Mouse (Mus musculus) intestine, postnatal 0 days (tissue): ENCODE results near the gene Lsm12. TPM values are rescaled to one million over a fixed set of nuclear protein-coding genes. Genes with fewer than 3 reads are reported as not detected.

Experiments
- ATAC-seq: fragments of 200-750 bp; cut with Nextera tagmentation; 2 replicates; pipeline ENCODE4 v1.8.0; 2017; ENCODE audit warnings: mild to moderate bottlenecking, moderate TSS enrichment, moderate library complexity
- H3K27ac ChIP-seq: fragments of 300-500 bp; sonication (generic); 2 replicates; pipeline ENCODE4 v1.5.1; 2014; ENCODE audit warnings: mild to moderate bottlenecking, low read depth, low read length, moderate library complexity
- H3K27me3 ChIP-seq: fragments of 300-500 bp; sonication (generic); replicated peaks from 2 replicates; pipeline ENCODE4 v1.6.1; 2014; ENCODE audit warnings: low read length, mixed read lengths; ENCODE audit not compliant: control insufficient read depth, insufficient read depth
- H3K36me3 ChIP-seq: fragments of 300-500 bp; sonication (generic); 2 replicates; pipeline ENCODE4 v1.6.1; 2014; ENCODE audit warnings: mild to moderate bottlenecking, moderate library complexity; ENCODE audit not compliant: control insufficient read depth, insufficient read depth
- H3K4me1 ChIP-seq: fragments of 300-500 bp; sonication (generic); replicated peaks from 2 replicates; pipeline ENCODE4 v1.6.1; 2014; ENCODE audit warnings: antibody characterized with exemption, low read length, mixed read lengths; ENCODE audit not compliant: control insufficient read depth, insufficient read depth
- H3K4me2 ChIP-seq: fragments of 300-500 bp; sonication (generic); replicated peaks from 2 replicates; pipeline ENCODE4 v1.6.1; 2014; ENCODE audit warnings: low read depth, mild to moderate bottlenecking, moderate library complexity
- H3K4me3 ChIP-seq: fragments of 300-500 bp; sonication (generic); 2 replicates; pipeline ENCODE4 v1.5.1; 2014; ENCODE audit warnings: low read depth, low read length
- H3K9ac ChIP-seq: fragments of 300-500 bp; sonication (generic); 2 replicates; pipeline ENCODE4 v1.6.1; 2014; ENCODE audit warnings: mild to moderate bottlenecking, low read depth, low read length
- H3K9me3 ChIP-seq: fragments of 300-500 bp; sonication (generic); 2 replicates; pipeline ENCODE4 v1.6.1; 2016; ENCODE audit warnings: mixed run types; ENCODE audit not compliant: control insufficient read depth
- CTCF ChIP-seq: sonication (generic); IDR thresholded peaks from 2 replicates; pipeline ENCODE4 v1.5.1; 2016; ENCODE audit warnings: low read depth, mild to moderate bottlenecking, control low read depth, antibody characterized with exemption, moderate library complexity
- WGBS: fragments of 180-500 bp; shearing (Covaris S2); extraction: QIAGEN DNeasy Blood & Tissue Kit; methylation state at CpG from one replicate; pipeline ENCODE4 v1.1.7; 2014; 5-methylcytosine and 5-hydroxymethylcytosine counted together
- microRNA-seq: library from miRNA; unstranded; fragments of <30 nt; microRNA quantifications from one replicate; pipeline ENCODE4, GENCODE M21; 2016
- polyA plus RNA-seq: library from polyadenylated mRNA; unstranded; fragments of >200 nt; fragmentation: Nextera tagmentation; extraction: Ambion mirVana; gene quantifications from 2 replicates; pipeline ENCODE4 v1.2.1, GENCODE M21; 2015

Gene Lsm12
- polyA plus RNA-seq, 1 experiment from 2014 or later: 103 TPM

DNA sequence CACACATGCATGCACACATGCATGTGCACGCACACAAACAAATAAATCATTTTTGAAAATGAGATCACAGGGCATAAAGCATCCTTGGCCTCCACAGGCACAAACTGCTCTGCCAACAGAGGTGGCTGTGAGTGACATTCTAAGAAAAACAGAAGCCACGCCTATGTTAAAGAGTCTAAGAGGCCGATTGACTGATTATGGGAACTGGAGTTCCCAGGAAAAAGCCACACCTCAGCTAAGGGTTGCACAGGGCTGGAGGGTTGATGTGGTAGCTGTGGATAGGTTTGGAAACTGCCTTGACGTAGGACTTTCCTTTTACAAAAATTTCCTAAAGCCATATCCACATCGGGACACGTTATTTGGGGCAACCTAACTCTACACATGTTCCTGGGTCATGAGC, 67.7 kb downstream of the Lsm12 start:
- ATAC-seq: peak; percentile 31; the same call in 1 of the 2 replicates
- H3K4me3 ChIP-seq: no peak overlapping the region
- no peak for TF ChIP-seq CTCF
- H3K9me3 ChIP-seq: no peaks in the 10 kb centered on the region
- H3K4me2 ChIP-seq: no peak overlapping the region
- no peaks in the 10 kb centered on the region for H3K4me1 ChIP-seq
- no peak overlapping the region for H3K9ac ChIP-seq
- H3K27ac ChIP-seq: no peak overlapping the region
- H3K27me3 ChIP-seq: peaks cover 4% of the 10 kb centered on the region; the same call in 1 of the 2 replicates
- H3K36me3 ChIP-seq: no peaks in the 10 kb centered on the region
- WGBS: 57% methylated on average over 6 of the region's 6 CpGs

DNA sequence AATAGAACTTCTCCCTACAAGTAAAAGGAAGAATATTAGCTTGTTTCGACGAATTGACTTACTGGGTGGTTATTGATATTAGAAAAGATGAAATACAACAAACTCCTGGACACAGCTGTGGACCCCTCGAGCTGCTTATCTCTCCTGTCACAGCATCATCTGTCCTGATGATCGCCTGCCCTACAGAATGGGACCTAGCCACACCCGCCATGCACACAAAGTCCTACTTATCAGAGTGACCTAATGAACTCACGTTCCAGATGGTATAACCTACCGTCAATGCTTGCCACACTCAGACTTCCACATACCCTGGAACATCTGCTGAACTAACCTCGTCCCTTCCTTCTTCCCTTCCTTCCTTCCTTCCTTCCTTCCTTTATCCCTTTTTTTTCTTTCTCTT, 68.9 kb downstream of the Lsm12 start:
- 42% methylated on average over 8 of the region's 8 CpGs for WGBS
- H3K4me2 ChIP-seq: no peak overlapping the region
- no peak for TF ChIP-seq CTCF

More for the DNA sequence above, 68.9 kb downstream of the Lsm12 start:
- Histone ChIP-seq H3K27ac (no peak overlapping the region), H3K36me3 (no peaks in the 10 kb centered on the region), H3K27me3 (peaks cover 4% of the 10 kb centered on the region; the same call in 1 of the 2 replicates), H3K9me3 (no peaks in the 10 kb centered on the region), H3K4me3 (no peak overlapping the region), H3K9ac (no peak overlapping the region), H3K4me1 (no peaks in the 10 kb centered on the region)
- no peak for ATAC-seq

Small RNA genes lying within 50 kb of the gene (microRNA-seq; reads per million reads assigned to microRNA genes)
- not detected for gene Mir8101

Other genes with a start within 250 kb of the Lsm12 start
- not detected in 2 replicates for gene Sost, start 218.3 kb downstream of the Lsm12 start, polyA plus RNA-seq
- gene Cfap97d1, start 201.0 kb downstream of the Lsm12 start, polyA plus RNA-seq: not detected in 2 replicates
- 49.9 and 53.5 TPM in 2 replicates for gene Dusp3, start 198.3 kb downstream of the Lsm12 start, polyA plus RNA-seq
- 8.1 and 8.6 TPM in 2 replicates for gene Mpp3, start 156.8 kb downstream of the Lsm12 start, polyA plus RNA-seq
- 5.4 and 5.6 TPM in 2 replicates for gene Cd300lg, start 143.8 kb downstream of the Lsm12 start, polyA plus RNA-seq
- 1.7 and 2.2 TPM in 2 replicates for gene Mpp2, start 96.8 kb downstream of the Lsm12 start, polyA plus RNA-seq
- 1.2 and 3.4 TPM in 2 replicates for gene Ppy, start 84.0 kb downstream of the Lsm12 start, polyA plus RNA-seq
- gene Pyy, start 77.5 kb downstream of the Lsm12 start, polyA plus RNA-seq: 181 and 192 TPM in 2 replicates
- gene Nags, start 39.8 kb downstream of the Lsm12 start, polyA plus RNA-seq: 37.9 and 40.4 TPM in 2 replicates
- gene Tmem101, start 28.9 kb downstream of the Lsm12 start, polyA plus RNA-seq: 10.9 and 11.4 TPM in 2 replicates
- 20.4 and 21.1 TPM in 2 replicates for gene G6pc3, start 4.3 kb upstream of the Lsm12 start, polyA plus RNA-seq
- 30.1 and 30.4 TPM in 2 replicates for gene Hdac5, start 44.9 kb upstream of the Lsm12 start, polyA plus RNA-seq
- 2.7 and 3.4 TPM in 2 replicates for gene BC030867, start 63.6 kb upstream of the Lsm12 start, polyA plus RNA-seq
- 0.05 and 0.09 TPM in 2 replicates for gene Asb16, start 83.4 kb upstream of the Lsm12 start, polyA plus RNA-seq
- gene Tmub2, start 99.6 kb upstream of the Lsm12 start, polyA plus RNA-seq: 43.3 and 44.2 TPM in 2 replicates
- gene Atxn7l3, start 111.3 kb upstream of the Lsm12 start, polyA plus RNA-seq: 8.6 and 10.5 TPM in 2 replicates
- 39.6 and 41.9 TPM in 2 replicates for gene Ubtf, start 134.4 kb upstream of the Lsm12 start, polyA plus RNA-seq
- gene Slc4a1, start 180.9 kb upstream of the Lsm12 start, polyA plus RNA-seq: 0.29 and 0.34 TPM in 2 replicates
- 5.2 and 5.3 TPM in 2 replicates for gene Rundc3a, start 208.1 kb upstream of the Lsm12 start, polyA plus RNA-seq
- 283 and 296 TPM in 2 replicates for gene Slc25a39, start 222.7 kb upstream of the Lsm12 start, polyA plus RNA-seq
- gene Grn, start 245.0 kb upstream of the Lsm12 start, polyA plus RNA-seq: 339 and 382 TPM in 2 replicates